Mouse (Mus musculus) hindbrain, embryonic 10.5 days (tissue): Measurements from ENCODE around the gene Fgfr4. TPM values are rescaled to one million over a fixed set of nuclear protein-coding genes. Genes with fewer than 3 reads are reported as not detected.

ENCODE experiments used
- DNase-seq: peaks from one replicate; pipeline ENCODE4 v3.0.0-alpha.2; 2017; ENCODE audit warnings: low spot score
- H3K27ac ChIP-seq: fragments of 300-500 bp; sonication (generic); 2 replicates; pipeline ENCODE4 v1.5.1; 2016; ENCODE audit warnings: mild to moderate bottlenecking, moderate library complexity
- H3K27me3 ChIP-seq: fragments of 300-500 bp; sonication (generic); 2 replicates; pipeline ENCODE4 v1.6.1; 2016; ENCODE audit warnings: mild to moderate bottlenecking; ENCODE audit not compliant: poor library complexity, insufficient read depth, severe bottlenecking
- H3K36me3 ChIP-seq: fragments of 300-500 bp; sonication (generic); 2 replicates; pipeline ENCODE4 v1.6.1; 2016; ENCODE audit warnings: mild to moderate bottlenecking, moderate library complexity
- H3K4me1 ChIP-seq: fragments of 300-500 bp; sonication (generic); replicated peaks from 2 replicates; pipeline ENCODE4 v1.6.1; 2016; ENCODE audit warnings: mild to moderate bottlenecking
- H3K4me3 ChIP-seq: fragments of 300-500 bp; sonication (generic); 2 replicates; pipeline ENCODE4 v1.5.1; 2016; ENCODE audit warnings: mild to moderate bottlenecking, moderate library complexity
- H3K9me3 ChIP-seq: fragments of 300-500 bp; sonication (generic); 2 replicates; pipeline ENCODE4 v1.6.1; 2016; ENCODE audit warnings: mild to moderate bottlenecking, moderate library complexity
- WGBS: fragments of 180-500 bp; shearing (Covaris S2); methylation state at CpG from one replicate; pipeline ENCODE4 v1.1.7; 2016; 5-methylcytosine and 5-hydroxymethylcytosine counted together
- polyA plus RNA-seq: library from polyadenylated mRNA; unstranded; fragments of >200 nt; fragmentation: Nextera tagmentation; extraction: Ambion mirVana; gene quantifications from 2 replicates; pipeline ENCODE4 v1.2.1, GENCODE M21; 2016

Fgfr4 gene
- 0.67 and 1.3 TPM in 2 replicates for polyA plus RNA-seq

- Histone ChIP-seq H3K4me1 (peaks cover 12% of the 10 kb centered on the region), H3K36me3 (no peaks in the 10 kb centered on the region), H3K27me3 (peaks cover 56% of the 10 kb centered on the region), H3K4me3 (peak within 1 kb of the TSS; percentile 63), H3K27ac (peak within 1 kb of the TSS; percentile 69; the same call in 1 of the 2 replicates), H3K9me3 (no peaks in the 10 kb centered on the region)
- DNase-seq: peak; percentile 58
- under 1% methylated on average over 68 of the region's 68 CpGs for WGBS
Measured at GRCm38 (mm10) chr13:55152621-55153415, at the start of gene Fgfr4. TSS of gene Fgfr4 (plus strand) at chr13:55152640.

GRCm38 (mm10) chr13:55103351-55103750, 49.1 kb upstream of the Fgfr4 start:
- no peaks in the 10 kb centered on the region for H3K27me3 ChIP-seq
- no peak for DNase-seq
- WGBS: 72% methylated on average over 2 of the region's 2 CpGs

GRCm38 (mm10) chr13:55105045-55105952, 47.1 kb upstream of the Fgfr4 start, which contains the start of gene Zfp346:
TSS of gene Zfp346 (plus strand) at chr13:55105311.
- under 1% methylated on average over 66 of the region's 66 CpGs for WGBS
- peak within 1 kb of the TSS; percentile 83 for H3K4me3 ChIP-seq
- H3K9me3 ChIP-seq: peaks cover 3% of the 10 kb centered on the region; the same call in 1 of the 2 replicates
- no peaks in the 10 kb centered on the region for H3K27me3 ChIP-seq
- H3K36me3 ChIP-seq: peaks cover 27% of the 10 kb centered on the region
- peak within 1 kb of the TSS; percentile 94 for H3K27ac ChIP-seq
- H3K4me1 ChIP-seq: peaks cover 15% of the 10 kb centered on the region
- DNase-seq: peak; percentile 97

More at GRCm38 (mm10) chr13:55103351-55103750, 49.1 kb upstream of the Fgfr4 start:
- H3K9me3 ChIP-seq: peaks cover 3% of the 10 kb centered on the region; the same call in 1 of the 2 replicates
- peaks cover 14% of the 10 kb centered on the region for H3K36me3 ChIP-seq
- H3K27ac ChIP-seq: no peak overlapping the region
- no peak overlapping the region for H3K4me3 ChIP-seq
- peaks cover 26% of the 10 kb centered on the region for H3K4me1 ChIP-seq

GRCm38 (mm10) chr13:55105953-55106691, 46.3 kb upstream of the Fgfr4 start:
- peak overlapping the region; percentile 94 for H3K27ac ChIP-seq
- peaks cover 3% of the 10 kb centered on the region; the same call in 1 of the 2 replicates for H3K9me3 ChIP-seq
- 24% methylated on average over 8 of the region's 8 CpGs for WGBS
- H3K27me3 ChIP-seq: no peaks in the 10 kb centered on the region
- DNase-seq: peak; percentile 8
- H3K4me3 ChIP-seq: peak overlapping the region; percentile 83
- H3K4me1 ChIP-seq: peaks cover 15% of the 10 kb centered on the region
- peaks cover 27% of the 10 kb centered on the region for H3K36me3 ChIP-seq

GRCm38 (mm10) chr13:55107116-55107515, 45.3 kb upstream of the Fgfr4 start:
- Histone ChIP-seq H3K27me3 (no peaks in the 10 kb centered on the region), H3K27ac (no peak overlapping the region), H3K36me3 (peaks cover 32% of the 10 kb centered on the region), H3K9me3 (no peaks in the 10 kb centered on the region), H3K4me1 (peaks cover 15% of the 10 kb centered on the region), H3K4me3 (no peak overlapping the region)
- no peak for DNase-seq
- 91% methylated on average over 4 of the region's 4 CpGs for WGBS

- Histone ChIP-seq H3K27me3 (no peaks in the 10 kb centered on the region), H3K4me1 (peaks cover 15% of the 10 kb centered on the region), H3K27ac (no peak overlapping the region), H3K9me3 (no peaks in the 10 kb centered on the region), H3K4me3 (no peak overlapping the region), H3K36me3 (peaks cover 35% of the 10 kb centered on the region)
- no peak for DNase-seq
- 87% methylated on average over 8 of the region's 8 CpGs for whole genome bisulfite sequencing
Measured at GRCm38 (mm10) chr13:55107694-55108093, 44.7 kb upstream of the Fgfr4 start.

- DNase-seq: no peak
- no peak overlapping the region for H3K27ac ChIP-seq
- no peak overlapping the region for H3K4me3 ChIP-seq
- H3K4me1 ChIP-seq: no peaks in the 10 kb centered on the region
- 91% methylated on average over 6 of the region's 6 CpGs for WGBS
- no peaks in the 10 kb centered on the region for H3K9me3 ChIP-seq
- no peaks in the 10 kb centered on the region for H3K27me3 ChIP-seq
- peaks cover 77% of the 10 kb centered on the region for H3K36me3 ChIP-seq
Measured at GRCm38 (mm10) chr13:55114375-55114774, 38.1 kb upstream of the Fgfr4 start.

- no peaks in the 10 kb centered on the region for H3K4me1 ChIP-seq
- no peak overlapping the region for H3K27ac ChIP-seq
- no peaks in the 10 kb centered on the region for H3K9me3 ChIP-seq
- no peaks in the 10 kb centered on the region for H3K27me3 ChIP-seq
- no peak for DNase-seq
- 98% methylated on average over 6 of the region's 6 CpGs for WGBS
- peaks cover 77% of the 10 kb centered on the region for H3K36me3 ChIP-seq
- H3K4me3 ChIP-seq: no peak overlapping the region
Measured at GRCm38 (mm10) chr13:55124903-55125302, 27.5 kb upstream of the Fgfr4 start.

GRCm38 (mm10) chr13:55133448-55133847, 19.0 kb upstream of the Fgfr4 start, which contains the start of gene Gm17617:
TSS of gene Gm17617 (minus strand) at chr13:55133548.
- H3K4me1 ChIP-seq: peaks cover 6% of the 10 kb centered on the region; the same call in 1 of the 2 replicates
- no peak within 1 kb of the TSS for H3K4me3 ChIP-seq
- no peaks in the 10 kb centered on the region for H3K9me3 ChIP-seq
- H3K36me3 ChIP-seq: peaks cover 59% of the 10 kb centered on the region
- no peaks in the 10 kb centered on the region for H3K27me3 ChIP-seq
- DNase-seq: no peak
- no peak within 1 kb of the TSS for H3K27ac ChIP-seq
- WGBS: 94% methylated on average over 2 of the region's 2 CpGs

GRCm38 (mm10) chr13:55135382-55135781, 17.1 kb upstream of the Fgfr4 start:
- DNase-seq: no peak
- Histone ChIP-seq H3K4me1 (peaks cover 6% of the 10 kb centered on the region; the same call in 1 of the 2 replicates), H3K36me3 (peaks cover 41% of the 10 kb centered on the region), H3K27me3 (no peaks in the 10 kb centered on the region), H3K4me3 (no peak overlapping the region), H3K27ac (no peak overlapping the region), H3K9me3 (no peaks in the 10 kb centered on the region)
- WGBS: 4% methylated on average over 5 of the region's 5 CpGs

- H3K27ac ChIP-seq: no peak overlapping the region
- DNase-seq: no peak
- peaks cover 6% of the 10 kb centered on the region; the same call in 1 of the 2 replicates for H3K4me1 ChIP-seq
- H3K9me3 ChIP-seq: no peaks in the 10 kb centered on the region
- H3K27me3 ChIP-seq: no peaks in the 10 kb centered on the region
- 71% methylated on average over 2 of the region's 2 CpGs for WGBS
- H3K4me3 ChIP-seq: no peak overlapping the region
- H3K36me3 ChIP-seq: no peaks in the 10 kb centered on the region
Measured at GRCm38 (mm10) chr13:55140271-55140670, 12.2 kb upstream of the Fgfr4 start.

GRCm38 (mm10) chr13:55153951-55154350, 1.5 kb downstream of the Fgfr4 start:
- Histone ChIP-seq H3K27me3 (peaks cover 56% of the 10 kb centered on the region), H3K36me3 (no peaks in the 10 kb centered on the region), H3K4me1 (peaks cover 12% of the 10 kb centered on the region), H3K4me3 (no peak overlapping the region), H3K9me3 (no peaks in the 10 kb centered on the region), H3K27ac (no peak overlapping the region)
- WGBS: 82% methylated on average over 5 of the region's 5 CpGs
- no peak for DNase-seq
